Mouse (Mus musculus): ENCODE results near the gene Hmcn2.

The Hmcn2 gene

GRCm38 (mm10) chr2:31460025-31460571 lies 145.9 kb downstream of the Hmcn2 start:
- DNase-seq = peak; percentile 79

- no peak for DNase-seq
Measured at GRCm38 (mm10) chr2:31460920-31461319, 146.7 kb downstream of the Hmcn2 start.

- no peak for DNase-seq
Measured at GRCm38 (mm10) chr2:31462051-31462450, 147.8 kb downstream of the Hmcn2 start.

GRCm38 (mm10) chr2:31463253-31463652 lies 149.0 kb downstream of the Hmcn2 start:
- DNase-seq = no peak

- no peak for DNase-seq
Measured at GRCm38 (mm10) chr2:31463696-31464528, 149.7 kb downstream of the Hmcn2 start.

GRCm38 (mm10) chr2:31464529-31464910 lies 150.3 kb downstream of the Hmcn2 start:
- DNase-seq = no peak

GRCm38 (mm10) chr2:31467457-31467856 lies 153.2 kb downstream of the Hmcn2 start:
- DNase-seq = no peak

GRCm38 (mm10) chr2:31468857-31469256 lies 154.6 kb downstream of the Hmcn2 start:
- DNase-seq = no peak

GRCm38 (mm10) chr2:31469480-31469879 lies 155.3 kb downstream of the Hmcn2 start:
- DNase-seq = no peak

- peak; percentile 95 for DNase-seq
Measured at GRCm38 (mm10) chr2:31469931-31470682, 155.9 kb downstream of the Hmcn2 start, which contains the start of gene Ass1. Ass1 (plus strand) TSS chr2:31470207.

- DNase-seq = peak; percentile 61
Measured at GRCm38 (mm10) chr2:31470683-31471385, 156.6 kb downstream of the Hmcn2 start.

GRCm38 (mm10) chr2:31471611-31472010 lies 157.4 kb downstream of the Hmcn2 start:
- no peak for DNase-seq

GRCm38 (mm10) chr2:31472406-31473065 lies 158.3 kb downstream of the Hmcn2 start:
- DNase-seq = peak; percentile 72

- peak; percentile 60 for DNase-seq
Measured at GRCm38 (mm10) chr2:31473941-31474340, 159.7 kb downstream of the Hmcn2 start.

- DNase-seq = no peak
Measured at GRCm38 (mm10) chr2:31474686-31475085, 160.5 kb downstream of the Hmcn2 start.

- DNase-seq = no peak
Measured at GRCm38 (mm10) chr2:31476107-31476820, 162.0 kb downstream of the Hmcn2 start.

- DNase-seq = peak; percentile 23
Measured at GRCm38 (mm10) chr2:31477234-31478161, 163.3 kb downstream of the Hmcn2 start.

- peak; percentile 85 for DNase-seq
Measured at GRCm38 (mm10) chr2:31482914-31483575, 168.8 kb downstream of the Hmcn2 start.

- peak; percentile 71 for DNase-seq
Measured at GRCm38 (mm10) chr2:31484187-31484586, 170.0 kb downstream of the Hmcn2 start.

GRCm38 (mm10) chr2:31489166-31489565 lies 175.0 kb downstream of the Hmcn2 start:
- DNase-seq = no peak

Data from thymus, postnatal 14 days (tissue).